Mouse (Mus musculus) activated CD4-positive, CD25-positive, alpha-beta regulatory T cell, adult 4 months (primary cell): ENCODE data around the gene Psmc6. TPM values are rescaled to one million over a fixed set of nuclear protein-coding genes. Genes with fewer than 3 reads are reported as not detected.
A peak's percentile ranks its signal among the peaks of the same experiment; 100 is the strongest.

Experiments
- ATAC-seq: one replicate; pipeline ENCODE4 v1.8.0; 2017
- polyA plus RNA-seq, 2 experiments: library from polyadenylated mRNA; unstranded; fragments of 100-300 nt; shearing (Covaris generic); gene quantifications; one replicate each; pipeline ENCODE4 v1.2.1; 2017

Gene Psmc6
- 100 to 1,000 TPM; 143 to 183 TPM for polyA plus RNA-seq

DNA sequence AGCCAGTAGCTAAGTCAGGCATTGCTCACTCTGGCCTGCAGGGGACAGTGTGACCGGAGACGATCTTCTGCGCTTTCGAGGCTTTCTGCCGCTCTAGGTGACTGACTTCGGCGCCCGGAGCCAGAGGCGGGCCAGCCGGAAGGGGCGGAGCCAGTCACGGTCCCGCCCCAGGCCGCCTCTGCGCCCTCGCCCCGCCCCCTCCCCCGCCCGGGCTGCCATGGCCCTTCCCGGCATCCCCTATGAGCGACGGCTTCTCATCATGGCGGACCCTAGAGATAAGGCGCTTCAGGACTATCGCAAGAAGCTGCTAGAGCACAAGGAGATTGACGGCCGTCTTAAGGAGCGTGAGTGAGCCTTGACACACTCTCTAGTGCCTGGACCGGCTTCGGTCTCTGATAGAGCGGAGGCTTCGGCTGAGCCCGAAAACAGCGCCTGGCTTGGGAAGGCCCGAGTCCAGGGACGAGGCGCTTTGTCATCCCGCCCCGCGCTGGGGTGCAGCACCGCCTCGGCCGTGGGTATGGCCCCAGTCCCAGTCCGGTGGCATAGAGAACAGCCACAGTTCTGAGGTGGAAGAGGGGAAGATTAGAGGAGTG, at the start of gene Psmc6:
Gene Psmc6 (plus strand): TSS at position 200 of the 593 bp plus-strand sequence.
- ATAC-seq = peak; percentile 97

DNA sequence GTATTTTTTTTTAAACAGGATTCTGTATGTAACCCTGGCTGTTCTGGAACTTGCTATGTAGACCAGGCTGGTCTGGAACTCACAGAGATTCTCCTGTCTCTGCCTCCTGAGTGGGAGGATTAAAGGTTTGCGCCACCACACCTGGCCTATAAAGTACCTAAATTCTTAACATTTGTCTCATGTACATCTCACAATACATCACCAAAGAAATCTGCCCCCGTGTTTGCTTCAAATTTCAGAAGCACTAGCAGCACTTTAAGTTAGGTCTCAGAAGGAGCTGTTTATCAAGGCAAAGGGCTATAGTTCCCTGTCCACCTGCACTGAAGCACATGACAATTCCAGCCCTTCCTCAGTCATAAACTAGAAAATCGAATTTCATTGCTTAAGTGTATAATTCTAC, 47.5 kb upstream of the Psmc6 start:
- no peak for ATAC-seq

GRCm38 (mm10) chr14:45291608-45292007, 38.0 kb upstream of the Psmc6 start:
- ATAC-seq = no peak

GRCm38 (mm10) chr14:45303939-45304338, 25.6 kb upstream of the Psmc6 start:
- ATAC-seq = no peak

DNA sequence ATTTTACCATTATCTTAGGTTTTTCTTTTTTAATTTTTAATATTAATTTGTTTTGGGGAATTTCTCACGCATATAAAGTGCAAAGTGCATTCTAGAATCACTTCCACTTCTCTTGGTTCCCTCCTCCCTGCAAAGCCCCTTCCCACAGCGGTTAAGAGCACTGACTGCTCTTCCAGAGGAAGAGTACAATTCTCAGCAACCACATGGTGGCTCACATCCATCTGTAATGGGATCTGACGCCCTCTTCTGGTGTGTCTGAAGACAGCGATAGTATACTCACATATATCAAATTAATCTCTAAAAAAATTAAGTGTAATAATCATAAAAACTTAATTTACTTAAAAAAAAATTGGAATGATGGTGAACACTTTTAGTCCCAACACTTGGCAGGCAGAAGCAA, 25.2 kb upstream of the Psmc6 start:
- no peak for ATAC-seq

DNA sequence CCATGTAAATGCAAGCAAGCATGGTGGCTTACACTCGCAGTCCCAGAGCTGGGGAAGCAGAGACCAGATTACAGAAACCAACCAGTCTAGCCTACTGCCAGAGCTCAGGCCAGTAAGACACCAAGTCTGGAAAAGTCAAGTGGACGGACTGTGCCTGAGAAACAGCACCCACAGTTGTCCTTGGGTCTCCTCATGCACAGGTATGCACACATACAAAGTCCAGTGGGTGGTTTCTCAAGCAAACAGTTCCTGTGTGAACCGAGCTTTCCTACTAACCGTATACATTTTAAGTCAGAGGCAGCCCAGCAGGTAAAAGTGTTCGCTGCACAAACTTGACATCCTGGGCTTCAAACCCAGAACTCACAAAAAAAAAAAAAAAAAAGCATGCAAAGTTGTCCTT, 23.7 kb upstream of the Psmc6 start:
- no peak for ATAC-seq

DNA sequence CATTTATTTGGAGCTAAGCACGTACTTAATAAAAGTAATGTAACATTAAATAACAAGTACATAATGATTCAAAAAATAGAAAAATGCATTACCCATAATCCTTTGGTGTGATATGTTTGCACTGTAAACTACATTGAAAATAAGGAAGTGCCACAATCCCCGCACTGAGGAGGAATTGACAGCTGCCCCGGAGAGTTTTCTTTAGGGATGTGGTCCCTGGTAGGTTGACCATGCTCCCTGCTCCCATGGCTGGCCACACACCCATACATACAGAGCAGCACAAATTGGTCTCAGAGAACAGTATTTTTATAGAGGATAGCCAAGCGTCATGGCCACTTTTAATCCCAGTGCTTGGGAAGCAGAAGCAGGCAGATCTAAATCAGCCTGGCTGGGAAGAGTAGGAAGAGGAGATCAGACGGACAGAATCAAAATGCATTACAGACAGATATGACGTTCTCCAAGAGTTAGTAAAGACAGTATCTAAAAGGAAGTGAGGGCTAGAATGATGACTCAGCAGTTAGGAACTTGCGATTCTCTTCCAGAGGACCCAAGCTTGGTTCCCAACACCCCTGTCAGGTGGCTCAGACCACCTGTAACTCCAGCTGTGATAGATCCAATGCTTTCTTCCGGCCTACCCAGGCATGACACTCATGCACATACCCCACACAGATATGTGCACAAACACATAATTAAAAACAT, 21.8 kb upstream of the Psmc6 start:
- ATAC-seq = no peak

DNA sequence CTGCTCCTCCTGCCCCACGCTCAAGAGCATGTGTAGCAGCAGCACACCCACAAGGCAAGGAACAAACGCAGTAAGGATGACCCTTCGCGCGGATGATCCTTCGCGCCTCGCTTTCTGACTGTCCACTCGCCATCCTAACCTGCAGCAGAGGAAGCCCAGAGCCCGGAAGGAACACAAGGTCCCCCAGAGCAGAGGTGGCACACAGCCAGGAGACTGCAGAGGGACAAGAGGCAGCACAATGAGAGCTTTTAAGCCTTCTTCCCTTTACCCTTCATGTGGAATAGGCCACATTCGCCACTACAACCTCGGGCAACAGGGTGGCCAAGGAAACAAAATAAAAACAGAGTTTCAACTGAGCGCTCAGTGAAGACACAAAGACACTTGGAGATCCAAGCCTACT, 19.9 kb upstream of the Psmc6 start:
- ATAC-seq = no peak

GRCm38 (mm10) chr14:45310101-45310500, 19.5 kb upstream of the Psmc6 start:
- no peak for ATAC-seq

DNA sequence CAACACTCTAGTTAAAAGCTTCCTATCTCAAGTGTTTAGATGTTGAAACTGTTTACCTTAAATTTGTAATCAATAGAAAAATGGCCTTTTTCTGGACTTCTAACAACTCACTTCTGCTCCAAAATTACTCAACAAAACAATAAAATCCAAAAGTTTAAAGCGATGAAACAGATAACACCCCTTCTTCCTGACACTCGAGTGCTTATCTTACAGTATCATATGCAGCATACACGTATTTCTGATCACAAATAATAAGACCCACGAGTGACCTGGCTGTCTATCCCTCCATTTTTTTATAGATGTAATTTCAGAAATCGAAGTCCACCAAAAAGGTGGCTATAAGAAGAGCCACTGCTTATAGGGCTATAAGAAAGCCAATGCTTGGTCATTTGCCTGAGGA, 12.7 kb upstream of the Psmc6 start:
- no peak for ATAC-seq

GRCm38 (mm10) chr14:45317921-45318411, 11.6 kb upstream of the Psmc6 start:
- peak; percentile 35 for ATAC-seq

GRCm38 (mm10) chr14:45318426-45319236, 11.0 kb upstream of the Psmc6 start, which contains the start of gene Ero1l:
Gene Ero1l (minus strand): TSS chr14:45318771.
- ATAC-seq = peak; percentile 82

GRCm38 (mm10) chr14:45319237-45319610, 10.4 kb upstream of the Psmc6 start:
- no peak for ATAC-seq

DNA sequence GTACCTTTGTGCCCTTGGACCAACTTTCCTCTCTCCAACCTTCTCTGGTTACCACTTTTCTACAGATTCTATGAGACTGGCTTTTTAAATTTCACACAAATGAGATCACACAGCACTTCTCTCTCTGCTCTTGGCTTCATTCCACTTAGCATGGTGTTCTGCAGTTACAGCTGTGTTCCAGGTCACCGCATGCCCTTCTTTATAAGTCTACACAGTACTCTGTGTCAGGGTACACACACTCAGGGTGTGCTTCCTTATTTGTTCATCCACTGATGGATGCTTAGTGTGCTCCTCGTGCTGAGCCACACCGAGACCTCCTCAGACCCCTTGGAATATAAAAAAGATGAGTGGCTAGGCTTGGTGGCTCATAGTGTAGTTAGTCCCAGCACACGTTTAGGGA, 9.5 kb upstream of the Psmc6 start:
- no peak for ATAC-seq

DNA sequence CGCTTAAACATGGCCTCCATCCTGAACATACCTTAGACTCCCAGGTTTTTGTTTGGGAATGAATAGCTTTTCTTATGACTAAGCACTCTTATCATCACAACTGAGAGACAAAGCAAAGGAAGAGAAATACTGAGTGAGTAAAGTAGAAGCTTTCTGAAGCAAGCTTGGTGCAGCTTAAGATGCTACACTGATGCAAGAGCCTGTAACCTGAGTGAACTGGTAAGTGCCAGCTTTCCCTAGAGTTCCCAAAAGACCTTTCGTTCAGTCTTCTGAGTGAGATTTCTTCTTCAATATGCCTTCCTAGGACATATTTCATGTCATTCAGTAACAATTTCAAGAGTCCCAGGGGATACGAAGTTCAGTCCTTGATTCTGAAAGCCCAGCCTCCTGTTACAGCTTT, 8.5 kb upstream of the Psmc6 start:
- ATAC-seq = no peak

DNA sequence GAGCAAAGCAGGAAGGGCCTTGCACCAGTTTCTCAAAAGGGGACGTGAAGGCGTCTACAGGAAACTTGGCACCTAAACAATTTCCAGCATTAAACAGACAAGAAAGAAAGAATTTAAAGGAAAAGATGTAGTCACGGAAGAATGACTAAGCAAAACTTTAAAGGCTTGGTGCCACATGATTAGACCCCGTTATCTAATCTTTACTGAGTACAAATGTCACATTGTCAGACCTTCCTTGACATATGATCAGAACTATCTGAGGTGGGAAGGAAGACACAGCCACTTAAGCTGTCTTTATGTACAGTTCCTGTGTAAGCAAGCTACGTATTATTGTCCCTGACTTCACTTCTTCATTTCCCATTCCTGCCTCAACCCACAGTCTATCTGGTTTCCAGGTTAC, 8.0 kb upstream of the Psmc6 start:
- no peak for ATAC-seq

- no peak for ATAC-seq
Observed at GRCm38 (mm10) chr14:45322450-45322849, 7.1 kb upstream of the Psmc6 start.

DNA sequence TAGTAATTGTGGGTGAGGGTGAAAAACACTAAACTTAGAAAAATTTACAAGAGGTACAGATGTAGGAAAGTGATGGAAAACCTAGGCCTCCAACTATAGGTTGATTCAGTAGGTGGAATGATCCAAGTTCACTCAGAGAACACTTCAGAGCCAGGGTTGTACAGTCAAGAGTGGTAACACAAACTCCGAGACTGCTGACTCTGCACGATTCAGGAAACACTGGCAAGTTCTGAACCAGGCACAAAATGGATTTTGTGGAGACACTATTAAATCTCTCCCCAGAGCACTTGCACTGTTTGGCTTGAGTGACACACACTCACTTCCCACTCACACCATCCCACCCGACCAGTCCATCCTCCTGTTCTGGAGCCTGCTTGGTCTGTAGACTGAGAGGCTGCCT, 6.3 kb upstream of the Psmc6 start:
- no peak for ATAC-seq

DNA sequence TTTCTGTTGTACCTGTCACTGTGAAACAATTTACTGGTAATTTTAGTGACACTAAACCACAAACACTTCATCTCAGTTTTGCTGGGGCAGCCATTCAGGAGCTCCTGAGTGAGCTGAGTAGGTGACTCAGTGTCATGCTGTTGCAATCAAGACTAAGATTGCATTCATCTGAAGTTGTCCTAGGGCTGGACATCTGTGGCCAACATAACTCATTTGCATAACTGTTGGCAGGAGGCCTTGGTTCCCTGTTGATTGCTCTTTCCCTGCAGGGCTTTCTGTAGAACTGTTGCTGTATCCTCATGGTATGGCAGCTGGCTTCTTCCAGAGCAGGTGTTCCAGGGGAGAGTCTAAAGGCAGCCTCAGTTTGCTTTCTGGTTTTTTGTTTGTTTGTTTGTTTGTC, 4.1 kb upstream of the Psmc6 start:
- ATAC-seq = no peak

GRCm38 (mm10) chr14:45328072-45328713, 1.4 kb upstream of the Psmc6 start:
- peak; percentile 12 for ATAC-seq

DNA sequence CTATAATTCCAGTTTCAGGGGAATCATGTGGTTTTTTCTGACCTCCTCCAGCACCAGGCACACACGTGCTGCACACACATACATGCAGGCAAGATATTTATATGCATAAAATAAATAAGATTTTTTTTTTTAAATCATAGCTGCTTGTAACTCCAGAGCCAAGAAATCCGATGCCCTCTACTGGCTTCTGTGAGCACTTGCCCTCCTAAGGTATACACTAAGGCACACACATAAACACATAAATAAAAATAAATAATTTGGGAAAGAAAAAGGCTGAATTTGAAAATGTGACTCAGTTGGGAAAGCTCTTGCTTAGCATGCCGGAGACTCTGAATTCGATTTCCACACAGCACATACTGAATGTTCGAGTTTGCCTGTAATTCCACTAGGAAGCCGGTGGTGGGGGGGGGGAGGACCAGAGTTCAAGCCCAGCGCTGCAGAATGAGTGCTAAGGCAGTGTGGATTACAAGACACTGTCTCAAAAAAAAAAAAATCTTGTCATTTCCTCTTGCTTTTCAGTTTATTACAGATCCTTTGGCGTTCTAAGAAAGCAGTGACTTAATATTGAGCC, 485 bp upstream of the Psmc6 start:
- no peak for ATAC-seq
